Mouse (Mus musculus): Measurements from ENCODE around the gene Ip6k1. TPM values are rescaled to one million over a fixed set of nuclear protein-coding genes. Genes with fewer than 3 reads are reported as not detected.

Ip6k1 gene
- polyA plus RNA-seq, 1 experiment from 2014 or later: 29.2 TPM

- Histone ChIP-seq H3K4me3 (ENCODE audit: low read depth, low read length) (no peak within 1 kb of the TSS), H3K36me3 (ENCODE audit: control insufficient read depth, insufficient read depth, low read length) (0 out of 2 replicates have a peak, but pooled peaks cover 5% of the 10 kb centered on the region), H3K4me1 (ENCODE audit: control insufficient read depth, insufficient read depth, low read length) (peaks cover 2% of the 10 kb centered on the region; the same call in 1 of the 2 replicates), H3K27me3 (ENCODE audit: control insufficient read depth, insufficient read depth, low read length) (no peaks in the 10 kb centered on the region), H3K9me3 (ENCODE audit: control insufficient read depth, low read depth, low read length) (no peaks in the 10 kb centered on the region), H3K27ac (ENCODE audit: low read length) (peak within 1 kb of the TSS; percentile 6; the same call in 1 of the 2 replicates), H3K4me2 (replicated peaks; ENCODE audit: low read depth, low read length) (peak within 1 kb of the TSS; percentile 10; the same call in 1 of the 2 replicates), H3K9ac (replicated peaks; ENCODE audit: low read depth, low read length) (no peak within 1 kb of the TSS)
- WGBS: 59% methylated on average over 12 of the region's 12 CpGs
- ATAC-seq (ENCODE audit: insufficient number of reproducible peaks, insufficient read depth, low FRiP score, low read depth): peak; percentile 74
Measured at GRCm38 (mm10) chr9:107975399-107976386, 26.6 kb upstream of the Ip6k1 start, which contains the start of gene Uba7. Gene Uba7, plus strand, starts transcription at chr9:107975505.

- ATAC-seq (ENCODE audit: insufficient number of reproducible peaks, insufficient read depth, low FRiP score, low read depth): no peak
- H3K9ac ChIP-seq (replicated peaks; ENCODE audit: low read depth, low read length): no peak overlapping the region
- H3K4me3 ChIP-seq (ENCODE audit: low read depth, low read length): no peak overlapping the region
- H3K4me2 ChIP-seq (replicated peaks; ENCODE audit: low read depth, low read length): no peak overlapping the region
- H3K27ac ChIP-seq (ENCODE audit: low read length): no peak overlapping the region
- H3K27me3 ChIP-seq (ENCODE audit: control insufficient read depth, insufficient read depth, low read length): no peaks in the 10 kb centered on the region
- peaks cover 25% of the 10 kb centered on the region for H3K4me1 ChIP-seq (ENCODE audit: control insufficient read depth, insufficient read depth, low read length)
- H3K36me3 ChIP-seq (ENCODE audit: control insufficient read depth, insufficient read depth, low read length): no peaks in the 10 kb centered on the region
- no peaks in the 10 kb centered on the region for H3K9me3 ChIP-seq (ENCODE audit: control insufficient read depth, low read depth, low read length)
- 88% methylated on average over 12 of the region's 12 CpGs for WGBS
Measured at GRCm38 (mm10) chr9:107978815-107979214, 23.5 kb upstream of the Ip6k1 start.

- peaks cover 35% of the 10 kb centered on the region for H3K4me1 ChIP-seq (ENCODE audit: control insufficient read depth, insufficient read depth, low read length)
- peak overlapping the region; percentile 100 for H3K27ac ChIP-seq (ENCODE audit: low read length)
- H3K36me3 ChIP-seq (ENCODE audit: control insufficient read depth, insufficient read depth, low read length): no peaks in the 10 kb centered on the region; the same call in 1 of the 2 replicates
- ATAC-seq (ENCODE audit: insufficient number of reproducible peaks, insufficient read depth, low FRiP score, low read depth): peak; percentile 39; the same call in 1 of the 2 replicates
- 27% methylated on average over 7 of the region's 7 CpGs for WGBS
- H3K4me3 ChIP-seq (ENCODE audit: low read depth, low read length): peak overlapping the region; percentile 45
- peak overlapping the region; percentile 88 for H3K4me2 ChIP-seq (replicated peaks; ENCODE audit: low read depth, low read length)
- peak overlapping the region; percentile 59 for H3K9ac ChIP-seq (replicated peaks; ENCODE audit: low read depth, low read length)
- H3K27me3 ChIP-seq (ENCODE audit: control insufficient read depth, insufficient read depth, low read length): no peaks in the 10 kb centered on the region
- no peaks in the 10 kb centered on the region for H3K9me3 ChIP-seq (ENCODE audit: control insufficient read depth, low read depth, low read length)
Measured at GRCm38 (mm10) chr9:107981684-107982605, 20.4 kb upstream of the Ip6k1 start.

- Histone ChIP-seq H3K36me3 (ENCODE audit: control insufficient read depth, insufficient read depth, low read length) (no peaks in the 10 kb centered on the region; the same call in 1 of the 2 replicates), H3K9me3 (ENCODE audit: control insufficient read depth, low read depth, low read length) (no peaks in the 10 kb centered on the region), H3K4me3 (ENCODE audit: low read depth, low read length) (peak within 1 kb of the TSS; percentile 45), H3K27me3 (ENCODE audit: control insufficient read depth, insufficient read depth, low read length) (no peaks in the 10 kb centered on the region), H3K4me1 (ENCODE audit: control insufficient read depth, insufficient read depth, low read length) (peaks cover 35% of the 10 kb centered on the region), H3K4me2 (replicated peaks; ENCODE audit: low read depth, low read length) (peak within 1 kb of the TSS; percentile 88), H3K27ac (ENCODE audit: low read length) (peak within 1 kb of the TSS; percentile 100), H3K9ac (replicated peaks; ENCODE audit: low read depth, low read length) (peak within 1 kb of the TSS; percentile 59)
- peak; percentile 77 for ATAC-seq (ENCODE audit: insufficient number of reproducible peaks, insufficient read depth, low FRiP score, low read depth)
- 9% methylated on average over 14 of the region's 14 CpGs for WGBS
Measured at GRCm38 (mm10) chr9:107982681-107983346, 19.5 kb upstream of the Ip6k1 start, which contains the start of gene Gm20661. Gene Gm20661, plus strand, starts transcription at chr9:107983058.

GRCm38 (mm10) chr9:107983421-107983890 lies 18.8 kb upstream of the Ip6k1 start:
- peak overlapping the region; percentile 59 for H3K9ac ChIP-seq (replicated peaks; ENCODE audit: low read depth, low read length)
- ATAC-seq (ENCODE audit: insufficient number of reproducible peaks, insufficient read depth, low FRiP score, low read depth): peak; percentile 50
- peak overlapping the region; percentile 88 for H3K4me2 ChIP-seq (replicated peaks; ENCODE audit: low read depth, low read length)
- WGBS: 4% methylated on average over 4 of the region's 4 CpGs
- H3K4me3 ChIP-seq (ENCODE audit: low read depth, low read length): peak overlapping the region; percentile 45
- H3K27me3 ChIP-seq (ENCODE audit: control insufficient read depth, insufficient read depth, low read length): no peaks in the 10 kb centered on the region
- H3K9me3 ChIP-seq (ENCODE audit: control insufficient read depth, low read depth, low read length): no peaks in the 10 kb centered on the region
- H3K4me1 ChIP-seq (ENCODE audit: control insufficient read depth, insufficient read depth, low read length): peaks cover 35% of the 10 kb centered on the region
- peak overlapping the region; percentile 100 for H3K27ac ChIP-seq (ENCODE audit: low read length)
- H3K36me3 ChIP-seq (ENCODE audit: control insufficient read depth, insufficient read depth, low read length): no peaks in the 10 kb centered on the region; the same call in 1 of the 2 replicates

GRCm38 (mm10) chr9:107984052-107984753 lies 18.1 kb upstream of the Ip6k1 start:
- Histone ChIP-seq H3K36me3 (ENCODE audit: control insufficient read depth, insufficient read depth, low read length) (no peaks in the 10 kb centered on the region; the same call in 1 of the 2 replicates), H3K4me1 (ENCODE audit: control insufficient read depth, insufficient read depth, low read length) (peaks cover 35% of the 10 kb centered on the region), H3K4me3 (ENCODE audit: low read depth, low read length) (peak overlapping the region; percentile 45), H3K27me3 (ENCODE audit: control insufficient read depth, insufficient read depth, low read length) (no peaks in the 10 kb centered on the region), H3K27ac (ENCODE audit: low read length) (peak overlapping the region; percentile 100), H3K9ac (replicated peaks; ENCODE audit: low read depth, low read length) (peak overlapping the region; percentile 59), H3K4me2 (replicated peaks; ENCODE audit: low read depth, low read length) (peak overlapping the region; percentile 88), H3K9me3 (ENCODE audit: control insufficient read depth, low read depth, low read length) (no peaks in the 10 kb centered on the region)
- 45% methylated on average over 19 of the region's 19 CpGs for WGBS
- ATAC-seq (ENCODE audit: insufficient number of reproducible peaks, insufficient read depth, low FRiP score, low read depth): no peak

- Histone ChIP-seq H3K27me3 (ENCODE audit: control insufficient read depth, insufficient read depth, low read length) (no peaks in the 10 kb centered on the region), H3K4me1 (ENCODE audit: control insufficient read depth, insufficient read depth, low read length) (peaks cover 35% of the 10 kb centered on the region), H3K36me3 (ENCODE audit: control insufficient read depth, insufficient read depth, low read length) (no peaks in the 10 kb centered on the region; the same call in 1 of the 2 replicates), H3K27ac (ENCODE audit: low read length) (peak overlapping the region; percentile 100), H3K9ac (replicated peaks; ENCODE audit: low read depth, low read length) (peak overlapping the region; percentile 59), H3K9me3 (ENCODE audit: control insufficient read depth, low read depth, low read length) (no peaks in the 10 kb centered on the region), H3K4me2 (replicated peaks; ENCODE audit: low read depth, low read length) (peak overlapping the region; percentile 88), H3K4me3 (ENCODE audit: low read depth, low read length) (peak overlapping the region; percentile 45)
- 46% methylated on average over 9 of the region's 9 CpGs for WGBS
- no peak for ATAC-seq (ENCODE audit: insufficient number of reproducible peaks, insufficient read depth, low FRiP score, low read depth)
Measured at GRCm38 (mm10) chr9:107984754-107985055, 17.6 kb upstream of the Ip6k1 start.
